Mouse (Mus musculus): ENCODE measurements around the gene Zfp994.
"Not testable (repeated sequence)": the region's sequence is repeated elsewhere in the genome, so short reads cannot be mapped to it uniquely, and the experiment has no call there.

Gene Zfp994

GRCm38 (mm10) chr17:22225422-22226012, at the start of gene Zfp994:
Gene Zfp994 (minus strand): TSS chr17:22225616.
- DNase-seq (ENCODE audit: low read depth in 2 of 2, low spot score in 2 of 2): peak; percentile 84 to 88

GRCm38 (mm10) chr17:22230701-22231100, 5.3 kb upstream of the Zfp994 start:
- not testable (repeated sequence) for DNase-seq (ENCODE audit: low read depth in 2 of 2, low spot score in 2 of 2)

- not testable (repeated sequence) for DNase-seq (ENCODE audit: low read depth in 2 of 2, low spot score in 2 of 2)
Observed at GRCm38 (mm10) chr17:22225015-22225414, 401 bp downstream of the Zfp994 start.

GRCm38 (mm10) chr17:22165722-22166294, 59.6 kb downstream of the Zfp994 start, which contains the start of gene Zfp947:
Gene Zfp947 (minus strand): TSS chr17:22166190.
- DNase-seq (ENCODE audit: low read depth in 2 of 2, low spot score in 2 of 2): peak in 1 of 2 experiments; percentile 0

GRCm38 (mm10) chr17:22165304-22165703, 60.1 kb downstream of the Zfp994 start:
- not testable (repeated sequence) for DNase-seq (ENCODE audit: low read depth in 2 of 2, low spot score in 2 of 2)

GRCm38 (mm10) chr17:22153951-22154350, 71.5 kb downstream of the Zfp994 start:
- not testable (repeated sequence) for DNase-seq (ENCODE audit: low read depth in 2 of 2, low spot score in 2 of 2)
